Mouse (Mus musculus) lung, adult 2 months (tissue): Measurements from ENCODE around the gene Slc22a5.
"Not testable (repeated sequence)": the region's sequence is repeated elsewhere in the genome, so short reads cannot be mapped to it uniquely, and the experiment has no call there.

Experiments used
- CTCF ChIP-seq: fragments of 200-500 bp; IDR thresholded peaks from 2 replicates; pipeline ENCODE4 v1.5.1; 2011; ENCODE audit warnings: mild to moderate bottlenecking, low read length, control low read depth; ENCODE audit not compliant: insufficient read depth
- POLR2A ChIP-seq: fragments of 200-500 bp; IDR thresholded peaks from 2 replicates; pipeline ENCODE4 v1.6.1; 2011; ENCODE audit warnings: low read depth, mild to moderate bottlenecking, control low read depth, low read length, borderline replicate concordance; ENCODE audit errors: extremely low read depth

DNA sequence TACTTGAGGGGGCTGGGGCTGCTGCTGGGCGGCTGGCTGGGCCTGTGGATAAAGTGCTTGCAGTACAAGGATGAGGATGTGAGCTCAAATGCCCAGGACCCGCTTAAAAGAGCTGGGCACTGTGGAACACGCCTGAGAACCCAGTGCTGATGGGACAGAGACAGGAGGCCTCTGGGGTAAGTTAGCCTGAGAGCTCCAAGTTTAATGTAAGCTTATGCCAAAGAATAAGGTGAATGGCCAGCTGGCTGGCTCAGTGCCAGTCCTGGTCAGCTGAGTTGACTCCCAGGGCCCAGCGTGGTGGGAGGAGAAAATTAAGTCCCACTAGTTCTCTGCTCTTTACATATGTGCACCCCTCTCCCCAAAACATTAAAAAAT is 40.5 kb upstream of the Slc22a5 start:
- TF ChIP-seq CTCF, POLR2A: not testable (repeated sequence)
